In genomic region chr16:57491853-57492252, GRCm38 (mm10) we compare ENCODE assay signal across 15 mouse cellular contexts.
"Had no signal": no experiment of that assay in that cellular context is flagged by ENCODE, and none has a peak within 500 bp of the region (broad histone marks: within the 10 kb centered on the region; RNA-seq: fewer than 3 reads in every experiment).

No protein-coding gene starts in this region.

- H3K4me3 ChIP-seq: kidney, embryonic 15.5 days; limb, embryonic 12.5 days; liver, embryonic 13.5 days; lung, embryonic 15.5 days; megakaryocyte, embryonic 14.5 days; midbrain, embryonic 15.5 days had no signal

- ATAC-seq: liver, postnatal 0 days; midbrain, embryonic 15.5 days had no signal

- H3K9me3 ChIP-seq: kidney, embryonic 15.5 days; limb, embryonic 12.5 days; liver, embryonic 13.5 days; lung, embryonic 15.5 days; megakaryocyte, embryonic 14.5 days; midbrain, embryonic 15.5 days had no signal

- H3K4me1 ChIP-seq: liver, embryonic 13.5 days; midbrain, embryonic 15.5 days had no signal

- H3K36me3 ChIP-seq: kidney, embryonic 15.5 days; limb, embryonic 12.5 days; liver, embryonic 13.5 days; lung, embryonic 15.5 days; midbrain, embryonic 15.5 days had no signal

- H3K9ac ChIP-seq: kidney, embryonic 15.5 days; limb, embryonic 12.5 days; liver, embryonic 13.5 days; liver, postnatal 0 days; lung, embryonic 15.5 days; midbrain, embryonic 15.5 days had no signal

- H3K27ac ChIP-seq: kidney, embryonic 15.5 days; limb, embryonic 12.5 days; liver, embryonic 13.5 days; lung, embryonic 15.5 days; macrophage; midbrain, embryonic 15.5 days had no signal

- H3K4me2 ChIP-seq: kidney, embryonic 15.5 days; limb, embryonic 12.5 days; liver, embryonic 13.5 days; lung, embryonic 15.5 days; midbrain, embryonic 11.5 days; midbrain, embryonic 15.5 days had no signal

- DNase-seq: layer of hippocampus, adult 9-11 months; liver; liver, embryonic 13.5 days; liver, postnatal 0 days; lung, postnatal 14 days; right cerebral cortex, postnatal 14 days; thymus, adult 18-20 months; thymus, postnatal 14 days had no signal

- H3K27me3 ChIP-seq: kidney, embryonic 15.5 days; limb, embryonic 12.5 days; liver, embryonic 13.5 days; lung, embryonic 15.5 days; megakaryocyte, embryonic 14.5 days; midbrain, embryonic 15.5 days had no signal
